Mouse (Mus musculus): Measurements from ENCODE around the gene Synpo2. TPM values are rescaled to one million over a fixed set of nuclear protein-coding genes. Genes with fewer than 3 reads are reported as not detected.

The Synpo2 gene
- total RNA-seq, 2 experiments from 2014 or later = 2.2 to 3.0 TPM

- intact Hi-C loops (cut with DNase I) = no loop called here
- DNase-seq = no peak
Observed at GRCm38 (mm10) chr3:123205485-123205884, 30.5 kb downstream of the Synpo2 start.

- DNase-seq = no peak
- intact Hi-C loops (cut with DNase I) = no loop called here
Observed at GRCm38 (mm10) chr3:123205065-123205464, 30.9 kb downstream of the Synpo2 start.

- no peak for DNase-seq
- intact Hi-C loops (cut with DNase I) = no loop called here
Observed at GRCm38 (mm10) chr3:123204658-123205057, 31.3 kb downstream of the Synpo2 start.

GRCm38 (mm10) chr3:123201798-123202197 is 34.2 kb downstream of the Synpo2 start:
- intact Hi-C loops (cut with DNase I) = no loop called here
- DNase-seq = no peak

- no peak for DNase-seq
- intact Hi-C loops (cut with DNase I) = no loop called here
Observed at GRCm38 (mm10) chr3:123193740-123194139, 42.2 kb downstream of the Synpo2 start.

- no peak for DNase-seq
- intact Hi-C loops (cut with DNase I) = no loop called here
Observed at GRCm38 (mm10) chr3:123191602-123192001, 44.3 kb downstream of the Synpo2 start.

GRCm38 (mm10) chr3:123190329-123190728 is 45.6 kb downstream of the Synpo2 start:
- intact Hi-C loops (cut with DNase I) = no loop called here
- DNase-seq = no peak

GRCm38 (mm10) chr3:123189826-123190225 is 46.1 kb downstream of the Synpo2 start:
- DNase-seq = no peak
- intact Hi-C loops (cut with DNase I) = no loop called here

- DNase-seq = no peak
- intact Hi-C loops (cut with DNase I) = no loop called here
Observed at GRCm38 (mm10) chr3:123188616-123189230, 47.2 kb downstream of the Synpo2 start.

- DNase-seq = no peak
- intact Hi-C loops (cut with DNase I) = no loop called here
Observed at GRCm38 (mm10) chr3:123187370-123188124, 48.4 kb downstream of the Synpo2 start.

- intact Hi-C loops (cut with DNase I) = no loop called here
- no peak for DNase-seq
Observed at GRCm38 (mm10) chr3:123185238-123185925, 50.6 kb downstream of the Synpo2 start.

GRCm38 (mm10) chr3:123184281-123184680 is 51.7 kb downstream of the Synpo2 start:
- DNase-seq = no peak
- intact Hi-C loops (cut with DNase I) = no loop called here

- intact Hi-C loops (cut with DNase I) = no loop called here
- no peak for DNase-seq
Observed at GRCm38 (mm10) chr3:123179508-123179907, 56.4 kb downstream of the Synpo2 start.

- DNase-seq = no peak
- intact Hi-C loops (cut with DNase I) = no loop called here
Observed at GRCm38 (mm10) chr3:123179041-123179440, 56.9 kb downstream of the Synpo2 start.

- no peak for DNase-seq
- intact Hi-C loops (cut with DNase I) = no loop called here
Observed at GRCm38 (mm10) chr3:123178420-123178819, 57.5 kb downstream of the Synpo2 start.

- intact Hi-C loops (cut with DNase I) = no loop called here
- DNase-seq = no peak
Observed at GRCm38 (mm10) chr3:123176366-123177334, 59.3 kb downstream of the Synpo2 start.

GRCm38 (mm10) chr3:123175142-123175541 is 60.8 kb downstream of the Synpo2 start:
- DNase-seq = no peak
- intact Hi-C loops (cut with DNase I) = no loop called here

GRCm38 (mm10) chr3:123174379-123174697 is 61.6 kb downstream of the Synpo2 start:
- DNase-seq = no peak
- intact Hi-C loops (cut with DNase I) = no loop called here

GRCm38 (mm10) chr3:123173553-123174378 is 62.2 kb downstream of the Synpo2 start:
- DNase-seq = no peak
- intact Hi-C loops (cut with DNase I) = no loop called here

GRCm38 (mm10) chr3:123172151-123172550 is 63.8 kb downstream of the Synpo2 start:
- intact Hi-C loops (cut with DNase I) = no loop called here
- no peak for DNase-seq
